Mouse (Mus musculus) left cerebral cortex, postnatal 36 days (tissue): Measurements from ENCODE around the gene Oxt. TPM values are rescaled to one million over a fixed set of nuclear protein-coding genes. Genes with fewer than 3 reads are reported as not detected.

Source experiments
- microRNA-seq: library from miRNA; unstranded; fragments of <30 nt; microRNA quantifications from one replicate; pipeline ENCODE4 v1.2.0, GENCODE M21; 2022
- total RNA-seq, 2 experiments: library from RNA; stranded (reverse); gene quantifications; 2 replicates each; pipeline ENCODE4 v1.2.3; 2021

The Oxt gene
- total RNA-seq, 2 experiments from 2014 or later = 1.7 TPM; not detected in 1

Small RNA genes lying within 50 kb of the gene (microRNA-seq; reads per million reads assigned to microRNA genes)
- not detected for gene Gm23876

Other genes starting within 250 kb of the Oxt start
- gene Cpxm1, start 178.6 kb upstream of the Oxt start, total RNA-seq = 1 to 10 TPM; 6.1 to 6.2 TPM
- gene Gm28372, start 170.9 kb upstream of the Oxt start, total RNA-seq = not detected
- not detected for gene 1700020A23Rik, start 170.9 kb upstream of the Oxt start, total RNA-seq
- gene Tmem239, start 169.7 kb upstream of the Oxt start, total RNA-seq = not detected
- 10 to 100 TPM; 78.0 to 78.3 TPM for gene Vps16, start 151.8 kb upstream of the Oxt start, total RNA-seq
- 10 to 100 TPM; 26.0 to 28.8 TPM for gene Pced1a, start 151.5 kb upstream of the Oxt start, total RNA-seq
- 100 to 1,000 TPM; 239 to 240 TPM for gene Ptpra, start 125.9 kb upstream of the Oxt start, total RNA-seq
- 10 to 100 TPM; 72.2 to 82.6 TPM for gene Mrps26, start 12.4 kb upstream of the Oxt start, total RNA-seq
- 10 to 100 TPM in 1 of 2 experiments, 1 to 10 TPM in 1; 2.9 to 17.5 TPM for gene Avp, start 6.4 kb downstream of the Oxt start, total RNA-seq
- 1 to 10 TPM; 7.7 to 8.9 TPM for gene Fastkd5, start 53.9 kb downstream of the Oxt start, total RNA-seq
- 10 to 100 TPM in 1 of 2 experiments, 1 to 10 TPM in 1; 9.7 to 11.3 TPM for gene Ubox5, start 53.9 kb downstream of the Oxt start, total RNA-seq
- 100 to 1,000 TPM; 183 to 206 TPM for gene Lzts3, start 66.6 kb downstream of the Oxt start, total RNA-seq
- gene Ddrgk1, start 88.5 kb downstream of the Oxt start, total RNA-seq = 100 to 1,000 TPM in 1 of 2 experiments, 10 to 100 TPM in 1; 97.9 to 102 TPM
- gene Itpa, start 91.4 kb downstream of the Oxt start, total RNA-seq = 10 to 100 TPM; 39.5 to 42.1 TPM
- 1 to 10 TPM; 1.4 to 2.3 TPM for gene Slc4a11, start 121.3 kb downstream of the Oxt start, total RNA-seq